Mouse (Mus musculus) liver, adult 2 months (tissue): ENCODE data around the gene Lpcat1. TPM values are rescaled to one million over a fixed set of nuclear protein-coding genes. Genes with fewer than 3 reads are reported as not detected.

ENCODE experiments used
- DNase-seq: peaks from one replicate; pipeline ENCODE4 v3.0.0-alpha.2; 2011; ENCODE audit warnings: low read depth, low spot score; ENCODE audit errors: extremely low read depth
- H3K27ac ChIP-seq: fragments of 200-500 bp; replicated peaks from 2 replicates; pipeline ENCODE4 v1.5.1; 2012; ENCODE audit warnings: low read depth, mild to moderate bottlenecking, control low read depth, inconsistent platforms, low read length; ENCODE audit not compliant: insufficient read depth
- H3K27me3 ChIP-seq: fragments of 200-500 bp; 2 replicates; pipeline ENCODE4 v1.6.1; 2012; ENCODE audit warnings: mild to moderate bottlenecking, moderate library complexity, low read length, inconsistent platforms; ENCODE audit not compliant: control insufficient read depth, insufficient read depth
- H3K36me3 ChIP-seq: fragments of 200-500 bp; 2 replicates; pipeline ENCODE4 v1.6.1; 2012; ENCODE audit warnings: low read length, inconsistent platforms; ENCODE audit not compliant: control insufficient read depth, insufficient read depth
- H3K4me1 ChIP-seq: fragments of 200-500 bp; 2 replicates; pipeline ENCODE4 v1.6.1; 2011; ENCODE audit warnings: low read length; ENCODE audit not compliant: control insufficient read depth, insufficient read depth
- H3K4me3 ChIP-seq: fragments of 200-500 bp; 2 replicates; pipeline ENCODE4 v1.5.1; 2011; ENCODE audit warnings: low read depth, mild to moderate bottlenecking, control low read depth, low read length, moderate library complexity; ENCODE audit not compliant: insufficient read depth
- H3K79me2 ChIP-seq: fragments of 200-500 bp; 2 replicates; pipeline ENCODE4 v1.6.1; 2012; ENCODE audit warnings: inconsistent platforms, mild to moderate bottlenecking, low read length, moderate library complexity; ENCODE audit not compliant: control insufficient read depth, insufficient read depth
- H3K9ac ChIP-seq: fragments of 200-500 bp; 2 replicates; pipeline ENCODE4 v1.6.1; 2012; ENCODE audit warnings: low read depth, mild to moderate bottlenecking, control low read depth, inconsistent platforms, low read length
- CTCF ChIP-seq: fragments of 200-500 bp; IDR thresholded peaks from 2 replicates; pipeline ENCODE4 v1.5.1; 2011; ENCODE audit warnings: low read depth, low read length, control low read depth
- POLR2A ChIP-seq: fragments of 200-500 bp; IDR thresholded peaks from 2 replicates; pipeline ENCODE4 v1.6.1; 2011; ENCODE audit warnings: low read length, control low read depth; ENCODE audit not compliant: insufficient read depth; ENCODE audit errors: extremely low read depth
- WGBS: fragments of 180-500 bp; shearing (Covaris S2); methylation state at CpG from one replicate; pipeline ENCODE4 v1.1.7; 2018; 5-methylcytosine and 5-hydroxymethylcytosine counted together
- polyA plus RNA-seq: library from polyadenylated mRNA; depleted of rRNA; stranded (reverse); fragments of >200 nt; gene quantifications from 2 replicates; pipeline ENCODE4 v1.2.3, GENCODE M21; 2012
- total RNA-seq: library from RNA; depleted of rRNA; stranded (reverse); fragments of >200 nt; gene quantifications from 2 replicates; pipeline ENCODE4 v1.2.3, GENCODE M21; 2014

The Lpcat1 gene
- total and polyA plus RNA-seq, 2 experiments = 2.2 to 2.8 TPM

DNA sequence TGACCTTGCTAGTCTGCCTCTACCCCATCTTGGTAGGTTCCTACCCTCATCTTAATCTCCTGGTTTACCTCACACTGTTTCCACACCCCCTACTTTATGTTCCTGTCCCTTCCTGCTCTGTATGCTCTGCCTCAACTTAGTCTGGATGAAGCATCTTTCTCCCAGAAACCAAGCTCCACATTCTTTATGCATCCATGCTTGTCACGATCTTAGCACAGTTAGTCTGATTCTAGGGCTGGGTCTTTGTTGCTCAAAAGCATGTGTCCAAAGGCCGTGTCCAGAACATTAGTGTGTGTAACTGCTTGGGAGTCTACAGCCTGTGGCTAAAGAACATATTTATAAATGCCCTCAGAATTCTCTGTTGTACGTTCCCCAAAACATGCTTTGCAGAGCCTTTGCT is 1.8 kb downstream of the Lpcat1 start:
- Histone ChIP-seq H3K4me1 (peaks cover 2% of the 10 kb centered on the region; the same call in 1 of the 2 replicates), H3K27ac (no peak overlapping the region), H3K9ac (no peak overlapping the region), H3K4me3 (no peak overlapping the region), H3K27me3 (no peaks in the 10 kb centered on the region), H3K79me2 (no peaks in the 10 kb centered on the region), H3K36me3 (no peaks in the 10 kb centered on the region)
- DNase-seq = no peak
- WGBS = 74% methylated on average over 3 of the region's 3 CpGs
- TF ChIP-seq POLR2A (no peak), CTCF (no peak)

DNA sequence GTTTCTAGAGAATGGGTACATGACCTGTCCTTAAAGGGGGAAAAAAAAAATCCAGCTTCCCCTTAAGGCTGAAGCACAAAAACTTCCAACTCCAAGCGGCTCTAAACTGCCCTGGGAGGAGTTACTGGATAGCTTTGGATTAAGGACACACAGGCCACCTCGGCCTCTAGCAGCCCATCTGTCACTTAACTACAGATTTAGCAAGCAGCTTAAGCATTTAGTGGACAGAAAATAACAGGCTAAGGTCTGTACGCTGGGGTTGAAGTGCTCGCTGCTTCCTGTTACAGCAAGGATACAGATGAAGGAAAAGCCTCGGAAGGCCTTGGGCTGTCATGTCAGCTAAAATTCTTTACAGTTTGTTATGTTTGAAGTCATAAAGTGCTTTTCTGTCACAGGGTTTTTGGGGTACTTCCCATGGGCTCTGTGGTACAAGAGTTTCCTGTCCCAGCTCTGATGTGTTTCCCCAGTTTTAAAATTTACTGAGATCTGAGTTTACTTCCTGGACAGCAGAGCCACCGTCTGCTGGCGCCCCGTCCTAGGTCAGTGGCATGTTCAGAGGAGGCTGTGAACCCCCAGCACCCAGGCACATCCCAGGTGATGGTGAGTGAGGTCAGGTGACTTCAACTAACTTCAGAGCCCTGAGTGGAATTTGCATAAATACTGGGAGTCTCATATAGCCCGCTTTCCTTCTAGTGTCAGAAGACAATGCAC is 2.4 kb downstream of the Lpcat1 start:
- no peak for TF ChIP-seq POLR2A
- WGBS = 66% methylated on average over 9 of the region's 9 CpGs
- peaks cover 2% of the 10 kb centered on the region; the same call in 1 of the 2 replicates for H3K4me1 ChIP-seq
- no peaks in the 10 kb centered on the region for H3K79me2 ChIP-seq
- no peaks in the 10 kb centered on the region for H3K36me3 ChIP-seq
- no peak overlapping the region for H3K27ac ChIP-seq
- no peak overlapping the region for H3K9ac ChIP-seq
- no peak for DNase-seq
- H3K4me3 ChIP-seq = no peak overlapping the region
- no peaks in the 10 kb centered on the region for H3K27me3 ChIP-seq

DNA sequence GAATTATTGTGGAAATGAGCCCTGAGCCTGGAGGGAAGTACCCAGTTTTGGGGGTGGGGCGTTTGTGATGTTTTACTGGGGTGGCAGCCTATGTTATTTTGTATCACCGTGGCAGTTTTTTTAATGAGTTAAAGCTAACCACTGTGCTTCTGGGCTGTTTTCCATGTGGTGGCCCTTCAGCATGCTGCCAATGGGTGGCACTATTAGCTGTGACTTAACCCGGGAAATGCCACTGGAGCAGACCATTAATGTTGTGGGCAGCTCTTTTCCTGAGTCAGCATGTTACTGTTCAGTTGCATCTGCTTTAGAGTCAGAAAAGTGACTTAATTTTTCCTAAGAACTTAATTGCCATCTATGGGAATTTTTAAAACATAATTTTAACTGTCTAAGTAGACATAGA is 5.5 kb downstream of the Lpcat1 start:
- H3K27ac ChIP-seq = no peak overlapping the region
- H3K79me2 ChIP-seq = no peaks in the 10 kb centered on the region
- no peak for DNase-seq
- H3K27me3 ChIP-seq = no peaks in the 10 kb centered on the region
- no peaks in the 10 kb centered on the region for H3K36me3 ChIP-seq
- WGBS = 75% methylated on average over 3 of the region's 3 CpGs
- no peak overlapping the region for H3K9ac ChIP-seq
- H3K4me1 ChIP-seq = peaks cover 2% of the 10 kb centered on the region; the same call in 1 of the 2 replicates
- no peak for TF ChIP-seq POLR2A
- no peak for TF ChIP-seq CTCF
- H3K4me3 ChIP-seq = no peak overlapping the region

DNA sequence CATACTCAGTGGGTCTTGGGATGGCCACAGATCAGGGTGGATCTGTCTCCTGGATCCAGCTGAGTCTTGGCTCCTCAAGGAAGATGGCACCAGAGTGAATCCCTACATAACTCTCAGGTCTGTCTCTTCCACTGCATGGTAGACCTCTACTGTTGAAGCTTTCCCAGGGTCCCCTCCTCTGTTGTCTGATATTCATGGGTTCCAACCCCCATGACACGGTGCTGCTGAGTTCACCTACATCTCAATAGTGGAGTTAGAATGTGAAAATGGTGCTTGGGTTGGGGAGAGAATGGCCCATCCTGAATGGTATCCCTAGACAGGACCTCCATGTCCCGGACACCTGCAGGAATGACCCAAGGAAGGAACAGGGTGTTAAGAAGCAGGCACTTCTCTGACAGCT is 6.7 kb downstream of the Lpcat1 start:
- TF ChIP-seq POLR2A (no peak), CTCF (no peak)
- Histone ChIP-seq H3K79me2 (no peaks in the 10 kb centered on the region), H3K36me3 (no peaks in the 10 kb centered on the region), H3K9ac (no peak overlapping the region), H3K4me3 (no peak overlapping the region), H3K27me3 (no peaks in the 10 kb centered on the region), H3K4me1 (peaks cover 2% of the 10 kb centered on the region; the same call in 1 of the 2 replicates), H3K27ac (no peak overlapping the region)
- 93% methylated on average over 2 of the region's 2 CpGs for WGBS
- no peak for DNase-seq

DNA sequence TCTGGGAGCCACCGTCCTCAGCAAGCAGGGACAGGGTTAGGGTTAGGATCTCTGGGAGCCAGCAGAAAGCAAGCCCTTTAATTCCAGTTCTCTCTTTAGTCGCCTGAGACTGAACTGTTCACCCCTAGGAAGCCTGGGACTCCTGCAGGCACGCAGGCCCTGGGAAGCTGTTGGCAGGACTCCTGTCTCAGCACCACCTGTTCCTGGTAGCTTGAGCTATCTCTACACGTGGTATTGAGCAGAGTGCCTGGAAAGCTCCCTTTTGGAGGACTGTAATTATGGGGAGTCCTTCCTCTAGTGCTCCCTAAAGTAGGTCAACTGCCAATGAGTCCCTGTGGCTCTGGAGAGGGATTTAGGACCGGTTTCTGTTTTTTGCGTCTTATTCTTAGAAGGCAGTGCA is 7.2 kb downstream of the Lpcat1 start:
- no peak for DNase-seq
- H3K27ac ChIP-seq = no peak overlapping the region
- H3K9ac ChIP-seq = no peak overlapping the region
- TF ChIP-seq CTCF (no peak), POLR2A (no peak)
- H3K27me3 ChIP-seq = no peaks in the 10 kb centered on the region
- no peaks in the 10 kb centered on the region for H3K36me3 ChIP-seq
- H3K4me3 ChIP-seq = no peak overlapping the region
- H3K4me1 ChIP-seq = no peaks in the 10 kb centered on the region
- WGBS = 90% methylated on average over 6 of the region's 6 CpGs
- no peaks in the 10 kb centered on the region for H3K79me2 ChIP-seq

DNA sequence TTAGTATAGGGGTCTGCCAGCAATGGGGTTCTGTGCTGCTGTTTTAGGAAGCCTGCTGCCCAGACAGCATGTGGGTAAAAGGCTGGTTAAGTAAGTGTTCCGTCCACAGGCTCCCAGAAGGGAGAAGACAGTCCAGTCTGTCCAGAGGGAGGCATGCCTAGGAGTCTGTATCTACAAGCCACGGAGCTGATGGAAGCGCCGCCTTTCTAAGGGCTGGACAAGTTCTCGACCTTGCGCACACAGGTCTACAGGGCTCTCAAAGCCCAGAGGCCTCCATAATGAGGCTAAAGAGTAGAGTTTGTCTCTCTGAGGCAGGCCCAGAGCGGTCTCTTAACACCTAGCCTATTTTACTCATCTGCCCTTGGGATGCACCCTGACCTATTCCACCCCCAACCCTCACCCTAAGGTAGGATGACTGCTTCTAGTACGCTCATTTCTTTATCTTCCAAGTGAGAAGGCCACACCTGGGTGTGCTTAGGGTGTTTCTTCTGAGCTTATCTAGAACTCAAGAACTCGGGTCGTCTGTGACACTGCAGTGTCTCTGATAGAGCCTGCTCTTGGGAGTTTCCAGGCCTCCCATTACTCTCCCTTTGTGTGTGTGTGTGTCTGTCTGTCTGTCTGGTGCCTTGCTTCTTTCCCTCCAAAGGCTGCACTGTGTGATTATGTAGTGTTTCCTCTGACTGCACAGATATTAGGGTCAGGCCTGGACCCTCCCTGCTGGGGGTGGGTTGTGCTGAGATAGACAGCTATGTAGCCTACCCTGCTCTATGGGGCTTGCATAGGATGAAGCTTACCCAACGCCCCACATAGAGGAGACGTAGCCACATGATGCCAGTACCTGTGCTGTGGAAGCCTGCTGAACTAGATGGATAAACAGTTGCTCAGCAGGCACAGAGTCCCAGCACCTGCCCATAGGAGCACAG is 8.3 kb downstream of the Lpcat1 start:
- no peak overlapping the region for H3K27ac ChIP-seq
- no peak overlapping the region for H3K4me3 ChIP-seq
- no peak for DNase-seq
- no peaks in the 10 kb centered on the region for H3K79me2 ChIP-seq
- H3K27me3 ChIP-seq = no peaks in the 10 kb centered on the region
- no peaks in the 10 kb centered on the region for H3K36me3 ChIP-seq
- no peaks in the 10 kb centered on the region for H3K4me1 ChIP-seq
- H3K9ac ChIP-seq = no peak overlapping the region
- TF ChIP-seq CTCF (no peak), POLR2A (no peak)
- 84% methylated on average over 12 of the region's 12 CpGs for WGBS
